7 mouse cellular contexts compared by ENCODE assay signal in the genomic region with DNA sequence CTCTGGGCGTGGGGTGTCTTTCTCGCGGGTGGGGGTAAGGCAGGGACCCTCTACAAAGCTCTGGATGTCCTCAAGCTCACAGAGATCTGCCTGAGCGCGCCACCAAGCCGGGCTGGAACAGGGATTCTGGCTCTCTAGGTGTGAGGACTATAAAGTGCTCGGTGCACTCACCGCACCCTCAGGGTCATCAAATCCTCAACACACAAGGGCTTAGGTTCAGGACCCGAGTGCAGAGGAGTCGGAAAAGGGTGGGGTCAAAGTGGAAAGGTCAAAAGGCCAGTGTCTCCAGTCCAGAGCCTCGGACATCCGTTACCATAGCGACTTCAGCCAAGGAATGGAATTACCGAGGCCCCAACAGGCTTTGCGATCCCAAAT. TPM values are rescaled to one million over a fixed set of nuclear protein-coding genes. Genes with fewer than 3 reads are reported as not detected.
DNase-seq lines count a peak whose midpoint lies in the region; ATAC-seq lines count a peak whose summit lies in the region.

No protein-coding gene starts in this region.

- peaks cover 7% of the 10 kb centered on the region for H3K36me3 ChIP-seq in lung, embryonic 16.5 days (ENCODE audit: control insufficient read depth, insufficient read depth, low read length)
- peaks cover 37% of the 10 kb centered on the region for H3K36me3 ChIP-seq in forebrain, embryonic 10.5 days (replicated peaks)
- peaks cover 12% of the 10 kb centered on the region for H3K36me3 ChIP-seq in limb, embryonic 15.5 days
- peaks cover 17% of the 10 kb centered on the region for H3K36me3 ChIP-seq in stomach, embryonic 15.5 days

- intact Hi-C loops in left cerebral cortex, postnatal 36 days (cut with DNase I) = no loop called here

- H3K4me1 ChIP-seq in lung, embryonic 16.5 days (replicated peaks; ENCODE audit: control insufficient read depth, insufficient read depth, low read length) = peaks cover 13% of the 10 kb centered on the region
- peaks cover 29% of the 10 kb centered on the region for H3K4me1 ChIP-seq in forebrain, embryonic 10.5 days
- H3K4me1 ChIP-seq in limb, embryonic 15.5 days = peaks cover 14% of the 10 kb centered on the region
- H3K4me1 ChIP-seq in stomach, embryonic 15.5 days = peaks cover 4% of the 10 kb centered on the region

- H3K9ac ChIP-seq in lung, embryonic 16.5 days (ENCODE audit: low read length) = peak overlapping the region; percentile 53
- peak overlapping the region; percentile 50 for H3K9ac ChIP-seq in limb, embryonic 15.5 days
- H3K9ac ChIP-seq in stomach, embryonic 15.5 days = no peak overlapping the region

- H3K27me3 ChIP-seq in lung, embryonic 16.5 days (ENCODE audit: control insufficient read depth, insufficient read depth, low read depth, low read length) = no peaks in the 10 kb centered on the region
- H3K27me3 ChIP-seq in forebrain, embryonic 10.5 days (ENCODE audit: poor library complexity, severe bottlenecking) = no peaks in the 10 kb centered on the region
- H3K27me3 ChIP-seq in limb, embryonic 15.5 days = no peaks in the 10 kb centered on the region
- H3K27me3 ChIP-seq in stomach, embryonic 15.5 days (replicated peaks) = no peaks in the 10 kb centered on the region

- ATAC-seq in lung, embryonic 16.5 days (ENCODE audit: low read depth) = peak; percentile 29
- ATAC-seq in limb, embryonic 15.5 days (ENCODE audit: insufficient number of reproducible peaks, low FRiP score, low TSS enrichment, low read depth) = no peak
- ATAC-seq in stomach, embryonic 15.5 days (ENCODE audit: insufficient read depth, low FRiP score, low read depth) = no peak

- H3K9me3 ChIP-seq in lung, embryonic 16.5 days (ENCODE audit: control insufficient read depth, low read length) = no peaks in the 10 kb centered on the region
- H3K9me3 ChIP-seq in forebrain, embryonic 10.5 days = no peaks in the 10 kb centered on the region
- no peaks in the 10 kb centered on the region for H3K9me3 ChIP-seq in limb, embryonic 15.5 days
- H3K9me3 ChIP-seq in stomach, embryonic 15.5 days = no peaks in the 10 kb centered on the region

- WGBS in lung, embryonic 16.5 days = 7% methylated on average over 15 of the region's 15 CpGs
- WGBS in forebrain, embryonic 10.5 days = 5% methylated on average over 15 of the region's 15 CpGs
- WGBS in limb, embryonic 15.5 days = 5% methylated on average over 15 of the region's 15 CpGs
- WGBS in stomach, embryonic 15.5 days = 4% methylated on average over 15 of the region's 15 CpGs

- peak overlapping the region; percentile 83 for H3K4me3 ChIP-seq in lung, embryonic 16.5 days (ENCODE audit: low read length)
- H3K4me3 ChIP-seq in forebrain, embryonic 10.5 days = peak overlapping the region; percentile 91
- peak overlapping the region; percentile 62 for H3K4me3 ChIP-seq in limb, embryonic 15.5 days
- H3K4me3 ChIP-seq in stomach, embryonic 15.5 days (replicated peaks) = peak overlapping the region; percentile 81

- H3K4me2 ChIP-seq in lung, embryonic 16.5 days (ENCODE audit: low read depth, low read length) = peak overlapping the region; percentile 73
- peak overlapping the region; percentile 94 for H3K4me2 ChIP-seq in limb, embryonic 15.5 days
- H3K4me2 ChIP-seq in stomach, embryonic 15.5 days = peak overlapping the region; percentile 88

- no peak overlapping the region for H3K27ac ChIP-seq in lung, embryonic 16.5 days (ENCODE audit: low read length)
- peak overlapping the region; percentile 99 for H3K27ac ChIP-seq in forebrain, embryonic 10.5 days
- no peak overlapping the region for H3K27ac ChIP-seq in limb, embryonic 15.5 days
- H3K27ac ChIP-seq in stomach, embryonic 15.5 days = no peak overlapping the region

- DNase-seq in lung, postnatal 4 days = no peak
- no peak for DNase-seq in forebrain, embryonic 10.5 days (ENCODE audit: extremely low spot score, low spot score)
- DNase-seq in left cerebral cortex, postnatal 36 days (ENCODE audit: low spot score in 2 of 2) = no peak
- DNase-seq in left cerebral cortex, adult 8-10 months (ENCODE audit: low spot score in 2 of 2) = no peak

RNA-seq across cellular contexts. Expression of a gene that starts 0.3 kb away (rescaled TPM):
- 52.9 and 54.5 TPM in 2 replicates for polyA plus RNA-seq in lung, embryonic 16.5 days (2015; fragmentation: Nextera tagmentation; extraction: Ambion mirVana)
- 69.8 and 70.8 TPM in 2 replicates for polyA plus RNA-seq in forebrain, embryonic 10.5 days (2016; fragmentation: Nextera tagmentation; extraction: Ambion mirVana)
- polyA plus RNA-seq in limb, embryonic 15.5 days (2015; fragmentation: Nextera tagmentation; extraction: Ambion mirVana) = 24.2 and 25.4 TPM in 2 replicates
- 38.7 and 41.1 TPM in 2 replicates for polyA plus RNA-seq in stomach, embryonic 15.5 days (2015; fragmentation: Nextera tagmentation; extraction: Ambion mirVana)
- total RNA-seq in left cerebral cortex, postnatal 36 days (2021) = 1 to 10 TPM; 1.3 to 1.6 TPM
- 1 to 10 TPM; 1.1 to 2.2 (median 1.4) TPM for total RNA-seq in left cerebral cortex, adult 8-10 months (2022)
